Mouse (Mus musculus) thymus, postnatal 25 days (tissue): ENCODE measurements around the gene Ak5.

ENCODE experiments used
- DNase-seq: peaks from one replicate; pipeline ENCODE4 v3.0.0; 2022

The Ak5 gene

GRCm38 (mm10) chr3:152561708-152562107 lies 106.5 kb downstream of the Ak5 start:
- no peak for DNase-seq

GRCm38 (mm10) chr3:152559295-152559694 lies 108.9 kb downstream of the Ak5 start:
- no peak for DNase-seq

GRCm38 (mm10) chr3:152558106-152558505 lies 110.1 kb downstream of the Ak5 start:
- no peak for DNase-seq

- no peak for DNase-seq
Observed at GRCm38 (mm10) chr3:152557659-152558058, 110.5 kb downstream of the Ak5 start.

GRCm38 (mm10) chr3:152556919-152557318 lies 111.2 kb downstream of the Ak5 start:
- DNase-seq, result no peak

GRCm38 (mm10) chr3:152556435-152556834 lies 111.7 kb downstream of the Ak5 start:
- no peak for DNase-seq

- no peak for DNase-seq
Observed at GRCm38 (mm10) chr3:152555216-152555615, 112.9 kb downstream of the Ak5 start.

GRCm38 (mm10) chr3:152554366-152554765 lies 113.8 kb downstream of the Ak5 start:
- DNase-seq, result no peak

- DNase-seq, result no peak
Observed at GRCm38 (mm10) chr3:152552641-152553040, 115.5 kb downstream of the Ak5 start.

GRCm38 (mm10) chr3:152550528-152551115 lies 117.5 kb downstream of the Ak5 start:
- no peak for DNase-seq

GRCm38 (mm10) chr3:152550031-152550430 lies 118.1 kb downstream of the Ak5 start:
- DNase-seq, result no peak

- no peak for DNase-seq
Observed at GRCm38 (mm10) chr3:152544921-152545320, 123.2 kb downstream of the Ak5 start.

GRCm38 (mm10) chr3:152542298-152542697 lies 125.9 kb downstream of the Ak5 start:
- DNase-seq, result no peak

GRCm38 (mm10) chr3:152530344-152530743 lies 137.8 kb downstream of the Ak5 start:
- DNase-seq, result no peak

GRCm38 (mm10) chr3:152529058-152529972 lies 138.8 kb downstream of the Ak5 start:
- no peak for DNase-seq

GRCm38 (mm10) chr3:152526721-152527120 lies 141.4 kb downstream of the Ak5 start:
- no peak for DNase-seq

GRCm38 (mm10) chr3:152523315-152523638 lies 144.9 kb downstream of the Ak5 start:
- DNase-seq, result no peak

GRCm38 (mm10) chr3:152522634-152523314 lies 145.4 kb downstream of the Ak5 start:
- DNase-seq, result peak; percentile 51

- no peak for DNase-seq
Observed at GRCm38 (mm10) chr3:152521054-152521453, 147.1 kb downstream of the Ak5 start.

- no peak for DNase-seq
Observed at GRCm38 (mm10) chr3:152520074-152520473, 148.1 kb downstream of the Ak5 start.

- DNase-seq, result no peak
Observed at GRCm38 (mm10) chr3:152519556-152519955, 148.6 kb downstream of the Ak5 start.

- DNase-seq, result no peak
Observed at GRCm38 (mm10) chr3:152516569-152516968, 151.6 kb downstream of the Ak5 start.

- no peak for DNase-seq
Observed at GRCm38 (mm10) chr3:152515959-152516358, 152.2 kb downstream of the Ak5 start.

- no peak for DNase-seq
Observed at GRCm38 (mm10) chr3:152512517-152512916, 155.6 kb downstream of the Ak5 start.
